18 mouse cellular contexts compared by ENCODE assay signal in the genomic region with DNA sequence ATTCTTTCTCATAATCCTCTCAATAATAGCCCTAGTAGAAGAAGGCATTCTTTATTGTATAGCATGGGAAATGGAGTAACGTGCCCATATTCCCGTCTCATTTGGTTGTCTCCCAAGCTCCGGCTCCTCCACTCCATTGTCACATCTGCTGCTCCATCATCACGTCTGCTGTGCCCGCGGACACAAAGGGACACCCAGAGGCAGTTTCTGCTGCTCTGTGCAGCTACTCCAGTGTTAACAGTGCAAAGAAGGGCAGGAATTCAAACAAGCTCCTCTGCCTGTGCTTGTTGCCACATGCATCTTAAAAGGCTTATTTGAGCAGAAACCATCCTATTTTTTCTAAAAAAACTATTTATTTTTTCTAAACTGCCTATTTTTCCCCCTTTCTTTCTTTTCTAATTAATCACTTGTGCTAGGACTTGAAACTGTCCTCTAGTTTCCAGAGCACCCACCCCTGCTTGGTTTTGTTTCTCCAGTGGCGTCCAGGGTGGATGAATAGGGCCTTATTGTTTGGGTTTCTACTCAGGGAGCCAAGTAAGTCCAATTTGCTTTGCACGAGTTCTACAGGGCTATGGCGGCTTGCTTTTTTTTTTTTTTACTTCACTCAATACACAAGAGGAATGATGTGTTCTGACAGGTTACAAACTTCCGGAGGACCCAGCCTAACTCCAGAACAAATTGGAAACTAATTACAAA. TPM values are rescaled to one million over a fixed set of nuclear protein-coding genes. Genes with fewer than 3 reads are reported as not detected.
DNase-seq lines count a peak whose midpoint lies in the region; ATAC-seq and TF ChIP-seq lines count a peak whose summit lies in the region.
"Had no signal": no experiment of that assay in that cellular context is flagged by ENCODE, and none has a peak within 500 bp of the region (broad histone marks: within the 10 kb centered on the region; RNA-seq: fewer than 3 reads in every experiment).

No protein-coding gene starts in this region.

- H3K27ac ChIP-seq in hindbrain, embryonic 12.5 days = no peak overlapping the region
- no peak overlapping the region for H3K27ac ChIP-seq in hindbrain, embryonic 10.5 days
- H3K27ac ChIP-seq in forebrain, embryonic 16.5 days (ENCODE audit: low read length) = no peak overlapping the region
- no peak overlapping the region for H3K27ac ChIP-seq in midbrain, embryonic 16.5 days (ENCODE audit: low read length)
- no peak overlapping the region for H3K27ac ChIP-seq in kidney, embryonic 14.5 days (ENCODE audit: low read depth, low read length)
- H3K27ac ChIP-seq: liver, embryonic 13.5 days had no signal

- H3K27me3 ChIP-seq in hindbrain, embryonic 12.5 days = no peaks in the 10 kb centered on the region
- no peaks in the 10 kb centered on the region for H3K27me3 ChIP-seq in hindbrain, embryonic 10.5 days (ENCODE audit: insufficient read depth, poor library complexity, severe bottlenecking)
- no peaks in the 10 kb centered on the region for H3K27me3 ChIP-seq in forebrain, embryonic 16.5 days (replicated peaks; ENCODE audit: control insufficient read depth, insufficient read depth, low read length)
- no peaks in the 10 kb centered on the region for H3K27me3 ChIP-seq in midbrain, embryonic 16.5 days (ENCODE audit: control insufficient read depth, insufficient read depth, low read depth, low read length)
- no peaks in the 10 kb centered on the region for H3K27me3 ChIP-seq in kidney, embryonic 14.5 days (ENCODE audit: control insufficient read depth, insufficient read depth, low read length)
- H3K27me3 ChIP-seq: liver, embryonic 13.5 days had no signal

- H3K9me3 ChIP-seq in hindbrain, embryonic 12.5 days (replicated peaks) = no peaks in the 10 kb centered on the region
- 0 out of 2 replicates have a peak, but pooled peaks cover 3% of the 10 kb centered on the region for H3K9me3 ChIP-seq in hindbrain, embryonic 10.5 days
- H3K9me3 ChIP-seq in forebrain, embryonic 16.5 days (ENCODE audit: control insufficient read depth, low read length) = no peaks in the 10 kb centered on the region
- no peaks in the 10 kb centered on the region for H3K9me3 ChIP-seq in midbrain, embryonic 16.5 days (replicated peaks; ENCODE audit: control insufficient read depth, low read length, poor library complexity, severe bottlenecking)
- no peaks in the 10 kb centered on the region for H3K9me3 ChIP-seq in kidney, embryonic 14.5 days (ENCODE audit: control insufficient read depth, low read length)
- H3K9me3 ChIP-seq: liver, embryonic 13.5 days; megakaryocyte, embryonic 14.5 days had no signal

- H3K4me3 ChIP-seq in hindbrain, embryonic 12.5 days = no peak overlapping the region
- no peak overlapping the region for H3K4me3 ChIP-seq in hindbrain, embryonic 10.5 days
- H3K4me3 ChIP-seq in forebrain, embryonic 16.5 days (replicated peaks; ENCODE audit: low read length) = no peak overlapping the region
- no peak overlapping the region for H3K4me3 ChIP-seq in midbrain, embryonic 16.5 days (ENCODE audit: low read depth, low read length)
- no peak overlapping the region for H3K4me3 ChIP-seq in kidney, embryonic 14.5 days (ENCODE audit: low read length)
- H3K4me3 ChIP-seq: liver, embryonic 13.5 days; megakaryocyte, embryonic 14.5 days had no signal

- no peaks in the 10 kb centered on the region for H3K36me3 ChIP-seq in hindbrain, embryonic 12.5 days
- no peaks in the 10 kb centered on the region for H3K36me3 ChIP-seq in hindbrain, embryonic 10.5 days
- no peaks in the 10 kb centered on the region for H3K36me3 ChIP-seq in forebrain, embryonic 16.5 days (ENCODE audit: control insufficient read depth, insufficient read depth)
- no peaks in the 10 kb centered on the region for H3K36me3 ChIP-seq in midbrain, embryonic 16.5 days (ENCODE audit: control insufficient read depth, insufficient read depth, low read length)
- H3K36me3 ChIP-seq in kidney, embryonic 14.5 days (ENCODE audit: control insufficient read depth, insufficient read depth, low read length) = no peaks in the 10 kb centered on the region
- H3K36me3 ChIP-seq: liver, embryonic 13.5 days had no signal

- 34% methylated on average over 10 of the region's 10 CpGs for WGBS in hindbrain, embryonic 12.5 days
- 43% methylated on average over 10 of the region's 10 CpGs for WGBS in hindbrain, embryonic 10.5 days
- WGBS in forebrain, embryonic 16.5 days = 7% methylated on average over 10 of the region's 10 CpGs
- 36% methylated on average over 10 of the region's 10 CpGs for WGBS in midbrain, embryonic 16.5 days
- 86% methylated on average over 10 of the region's 10 CpGs for WGBS in kidney, embryonic 14.5 days

- H3K4me2 ChIP-seq in hindbrain, embryonic 12.5 days (replicated peaks) = no peak overlapping the region
- no peak overlapping the region for H3K4me2 ChIP-seq in forebrain, embryonic 16.5 days (ENCODE audit: low read length)
- H3K4me2 ChIP-seq in midbrain, embryonic 16.5 days (ENCODE audit: low read length) = no peak overlapping the region
- no peak overlapping the region for H3K4me2 ChIP-seq in kidney, embryonic 14.5 days (replicated peaks; ENCODE audit: low read depth, low read length)
- H3K4me2 ChIP-seq: liver, embryonic 13.5 days had no signal

- 0 out of 2 replicates have a peak, but pooled peaks have one; percentile 30 for ATAC-seq in hindbrain, embryonic 12.5 days (ENCODE audit: low FRiP score)
- peak; percentile 47; the same call in 1 of the 2 replicates for ATAC-seq in forebrain, embryonic 16.5 days
- 0 out of 2 replicates have a peak, but pooled peaks have one; percentile 58 for ATAC-seq in midbrain, embryonic 16.5 days
- ATAC-seq in kidney, embryonic 14.5 days (ENCODE audit: low FRiP score, low TSS enrichment) = no peak
- ATAC-seq: lung, postnatal 0 days had no signal

- TF ChIP-seq POLR2A in brain, embryonic 14.5 days (IDR thresholded peaks at IDR 0.05; ENCODE audit: borderline replicate concordance, extremely low read depth, insufficient read depth, insufficient read length, poor library complexity, severe bottlenecking) = no peak

- H3K4me1 ChIP-seq in hindbrain, embryonic 12.5 days = peaks cover 4% of the 10 kb centered on the region
- peaks cover 10% of the 10 kb centered on the region; the same call in 1 of the 2 replicates for H3K4me1 ChIP-seq in hindbrain, embryonic 10.5 days (replicated peaks)
- H3K4me1 ChIP-seq in forebrain, embryonic 16.5 days (replicated peaks; ENCODE audit: control insufficient read depth, insufficient read depth, low read length) = 0 out of 2 replicates have a peak, but pooled peaks cover 2% of the 10 kb centered on the region
- 0 out of 2 replicates have a peak, but pooled peaks cover 2% of the 10 kb centered on the region for H3K4me1 ChIP-seq in midbrain, embryonic 16.5 days (ENCODE audit: control insufficient read depth, insufficient read depth, low read length)
- H3K4me1 ChIP-seq in kidney, embryonic 14.5 days (ENCODE audit: control insufficient read depth, insufficient read depth, low read length) = no peaks in the 10 kb centered on the region
- H3K4me1 ChIP-seq: liver, embryonic 13.5 days had no signal

- DNase-seq in hindbrain, embryonic 10.5 days (ENCODE audit: low spot score) = no peak
- DNase-seq in brain, embryonic 14.5 days (ENCODE audit: low read depth) = peak; percentile 73
- no peak for DNase-seq in thymus, postnatal 0 days (ENCODE audit: low spot score)
- no peak for DNase-seq in lung, postnatal 10 days
- DNase-seq: cerebellum, adult 8-10 months; embryo, embryonic 11 days; gastrocnemius, postnatal 14 days; heart, postnatal 36 days; kidney, postnatal 14 days; left cerebral cortex, postnatal 4 days; liver, embryonic 13.5 days; right cerebral cortex, postnatal 14 days had no signal

- no peak overlapping the region for H3K9ac ChIP-seq in hindbrain, embryonic 12.5 days
- H3K9ac ChIP-seq in forebrain, embryonic 16.5 days (replicated peaks; ENCODE audit: low read depth, low read length) = no peak overlapping the region
- H3K9ac ChIP-seq in midbrain, embryonic 16.5 days (ENCODE audit: low read depth, low read length) = no peak overlapping the region
- no peak overlapping the region for H3K9ac ChIP-seq in kidney, embryonic 14.5 days (ENCODE audit: low read depth, low read length)
- H3K9ac ChIP-seq: liver, embryonic 13.5 days had no signal

- TF ChIP-seq CTCF in brain, embryonic 14.5 days (IDR thresholded peaks at IDR 0.05; ENCODE audit: borderline replicate concordance, extremely low read depth, insufficient read depth, insufficient read length) = no peak

RNA-seq across cellular contexts. Expression of gene Crot, which starts 45.7 kb away (rescaled TPM):
- 31.4 and 34.2 TPM in 2 replicates for polyA plus RNA-seq in hindbrain, embryonic 12.5 days (2016; fragmentation: Nextera tagmentation; extraction: Ambion mirVana)
- 26.4 and 29.4 TPM in 2 replicates for polyA plus RNA-seq in hindbrain, embryonic 10.5 days (2016; fragmentation: Nextera tagmentation; extraction: Ambion mirVana)
- 12.8 and 13.7 TPM in 2 replicates for polyA plus RNA-seq in brain, embryonic 14.5 days (2012; rRNA removed)
- polyA plus RNA-seq in forebrain, embryonic 16.5 days (2015; fragmentation: Nextera tagmentation; extraction: Ambion mirVana) = 19.6 and 24.9 TPM in 2 replicates
- 15.3 and 18.1 TPM in 2 replicates for polyA plus RNA-seq in midbrain, embryonic 16.5 days (2015; fragmentation: Nextera tagmentation; extraction: Ambion mirVana)
- 37.2 and 48.9 TPM in 2 replicates for polyA plus RNA-seq in kidney, embryonic 14.5 days (2014; fragmentation: Nextera tagmentation; extraction: Ambion mirVana)
- polyA plus RNA-seq in thymus, postnatal 0 days (2015; fragmentation: Nextera tagmentation; extraction: Ambion mirVana) = 41.6 and 43.4 TPM in 2 replicates

RNA-seq across cellular contexts. Expression of gene Tmem243, which starts 57.6 kb away (rescaled TPM):
- polyA plus RNA-seq in hindbrain, embryonic 12.5 days (2016; fragmentation: Nextera tagmentation; extraction: Ambion mirVana) = 18.6 and 22.0 TPM in 2 replicates
- polyA plus RNA-seq in hindbrain, embryonic 10.5 days (2016; fragmentation: Nextera tagmentation; extraction: Ambion mirVana) = 23.3 and 24.4 TPM in 2 replicates
- polyA plus RNA-seq in brain, embryonic 14.5 days (2012; rRNA removed) = 5.1 and 6.6 TPM in 2 replicates
- polyA plus RNA-seq in forebrain, embryonic 16.5 days (2015; fragmentation: Nextera tagmentation; extraction: Ambion mirVana) = 11.9 and 12.1 TPM in 2 replicates
- polyA plus RNA-seq in midbrain, embryonic 16.5 days (2015; fragmentation: Nextera tagmentation; extraction: Ambion mirVana) = 9.4 and 9.7 TPM in 2 replicates
- 27.7 and 28.1 TPM in 2 replicates for polyA plus RNA-seq in kidney, embryonic 14.5 days (2014; fragmentation: Nextera tagmentation; extraction: Ambion mirVana)
- polyA plus RNA-seq in thymus, postnatal 0 days (2015; fragmentation: Nextera tagmentation; extraction: Ambion mirVana) = 21.3 and 27.5 TPM in 2 replicates
